Mouse (Mus musculus): ENCODE measurements around the gene Mapk13.

DNA sequence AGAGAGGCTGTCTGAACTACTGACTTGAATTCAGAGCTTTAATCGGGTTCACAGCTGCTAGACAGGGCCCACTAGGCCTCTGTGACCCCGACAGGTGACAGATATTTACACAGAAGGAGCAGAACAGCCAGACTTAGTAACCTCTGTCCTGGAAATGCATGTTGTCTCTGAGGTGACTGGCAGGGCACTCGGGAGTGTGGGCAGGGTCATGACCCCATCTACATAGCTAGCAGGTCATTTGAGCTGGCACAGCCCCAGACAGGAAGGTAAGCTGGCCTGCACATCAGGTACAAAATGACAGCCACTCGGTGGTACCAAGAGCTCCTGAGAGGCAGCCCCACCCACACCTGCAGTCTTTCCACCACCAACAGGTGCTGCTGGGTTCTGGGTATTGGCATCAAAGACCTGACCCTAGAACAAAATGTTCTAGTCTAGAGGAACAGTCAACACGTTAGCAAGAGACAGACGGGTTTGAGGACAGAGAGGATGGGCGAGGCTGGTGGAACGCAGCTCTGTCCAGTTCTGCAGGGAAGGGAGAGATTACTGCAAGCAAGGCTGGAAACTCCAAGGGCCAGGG, 8.3 kb upstream of the Mapk13 start:
- no peak for TF ChIP-seq GATA1 (IDR thresholded peaks at IDR 0.05; ENCODE audit: borderline replicate concordance, low read length)
- no peak for TF ChIP-seq FLI1 (IDR thresholded peaks at IDR 0.05; ENCODE audit: low read length)

All from megakaryocyte, embryonic 14.5 days (primary cell).